Mouse (Mus musculus): ENCODE measurements around the gene Fez1. TPM values are rescaled to one million over a fixed set of nuclear protein-coding genes. Genes with fewer than 3 reads are reported as not detected.

Gene Fez1
- polyA plus RNA-seq, 1 experiment: 0.30 TPM

GRCm38 (mm10) chr9:36916362-36916761, 94.7 kb downstream of the Fez1 start:
- no peaks in the 10 kb centered on the region for H3K36me3 ChIP-seq (ENCODE audit: control insufficient read depth, insufficient read depth, low read length)
- no peak overlapping the region for H3K4me3 ChIP-seq (ENCODE audit: low read depth, low read length)
- WGBS: 6% methylated on average over 6 of the region's 6 CpGs
- no peaks in the 10 kb centered on the region for H3K27me3 ChIP-seq (ENCODE audit: control insufficient read depth, insufficient read depth, low read length)
- TF ChIP-seq CTCF (IDR thresholded peaks at IDR 0.05; ENCODE audit: extremely low read depth, insufficient read length, insufficient replicate concordance, low read depth, low read length) (peak; percentile 92; the same call in 1 of the 2 replicates), POLR2A (IDR thresholded peaks at IDR 0.05; ENCODE audit: low read depth, low read length) (no peak)
- no peak overlapping the region for H3K27ac ChIP-seq (ENCODE audit: insufficient read depth, low read depth, low read length)
- H3K4me1 ChIP-seq (ENCODE audit: control insufficient read depth, insufficient read depth, insufficient read length, low read length): no peaks in the 10 kb centered on the region

GRCm38 (mm10) chr9:36916915-36917314, 95.3 kb downstream of the Fez1 start:
- Histone ChIP-seq H3K27me3 (ENCODE audit: control insufficient read depth, insufficient read depth, low read length) (no peaks in the 10 kb centered on the region), H3K27ac (ENCODE audit: insufficient read depth, low read depth, low read length) (no peak overlapping the region; the same call in 1 of the 2 replicates), H3K4me3 (ENCODE audit: low read depth, low read length) (no peak overlapping the region), H3K4me1 (ENCODE audit: control insufficient read depth, insufficient read depth, insufficient read length, low read length) (no peaks in the 10 kb centered on the region), H3K36me3 (ENCODE audit: control insufficient read depth, insufficient read depth, low read length) (no peaks in the 10 kb centered on the region)
- WGBS: 66% methylated on average over 5 of the region's 5 CpGs
- TF ChIP-seq POLR2A (IDR thresholded peaks at IDR 0.05; ENCODE audit: low read depth, low read length) (no peak), CTCF (IDR thresholded peaks at IDR 0.05; ENCODE audit: extremely low read depth, insufficient read length, insufficient replicate concordance, low read depth, low read length) (no peak)

- no peak for TF ChIP-seq CTCF (IDR thresholded peaks at IDR 0.05; ENCODE audit: extremely low read depth, insufficient read length, insufficient replicate concordance, low read depth, low read length)
- TF ChIP-seq POLR2A (IDR thresholded peaks at IDR 0.05; ENCODE audit: low read depth, low read length): no peak
- H3K36me3 ChIP-seq (ENCODE audit: control insufficient read depth, insufficient read depth, low read length): no peaks in the 10 kb centered on the region
- H3K27me3 ChIP-seq (ENCODE audit: control insufficient read depth, insufficient read depth, low read length): no peaks in the 10 kb centered on the region
- 51% methylated on average over 3 of the region's 3 CpGs for WGBS
- no peak overlapping the region for H3K4me3 ChIP-seq (ENCODE audit: low read depth, low read length)
- H3K27ac ChIP-seq (ENCODE audit: insufficient read depth, low read depth, low read length): no peak overlapping the region
- H3K4me1 ChIP-seq (ENCODE audit: control insufficient read depth, insufficient read depth, insufficient read length, low read length): no peaks in the 10 kb centered on the region
Measured at GRCm38 (mm10) chr9:36918582-36918981, 96.9 kb downstream of the Fez1 start.

GRCm38 (mm10) chr9:36919472-36919871, 97.8 kb downstream of the Fez1 start:
- Histone ChIP-seq H3K4me1 (ENCODE audit: control insufficient read depth, insufficient read depth, insufficient read length, low read length) (no peaks in the 10 kb centered on the region), H3K27ac (ENCODE audit: insufficient read depth, low read depth, low read length) (no peak overlapping the region), H3K36me3 (ENCODE audit: control insufficient read depth, insufficient read depth, low read length) (no peaks in the 10 kb centered on the region), H3K27me3 (ENCODE audit: control insufficient read depth, insufficient read depth, low read length) (no peaks in the 10 kb centered on the region), H3K4me3 (ENCODE audit: low read depth, low read length) (no peak overlapping the region)
- WGBS: 55% methylated on average over 4 of the region's 4 CpGs
- no peak for TF ChIP-seq CTCF (IDR thresholded peaks at IDR 0.05; ENCODE audit: extremely low read depth, insufficient read length, insufficient replicate concordance, low read depth, low read length)
- no peak for TF ChIP-seq POLR2A (IDR thresholded peaks at IDR 0.05; ENCODE audit: low read depth, low read length)

- no peak for TF ChIP-seq POLR2A (IDR thresholded peaks at IDR 0.05; ENCODE audit: low read depth, low read length)
- no peak for TF ChIP-seq CTCF (IDR thresholded peaks at IDR 0.05; ENCODE audit: extremely low read depth, insufficient read length, insufficient replicate concordance, low read depth, low read length)
- no peak overlapping the region for H3K27ac ChIP-seq (ENCODE audit: insufficient read depth, low read depth, low read length)
- no peaks in the 10 kb centered on the region for H3K36me3 ChIP-seq (ENCODE audit: control insufficient read depth, insufficient read depth, low read length)
- no peaks in the 10 kb centered on the region for H3K4me1 ChIP-seq (ENCODE audit: control insufficient read depth, insufficient read depth, insufficient read length, low read length)
- no peaks in the 10 kb centered on the region for H3K27me3 ChIP-seq (ENCODE audit: control insufficient read depth, insufficient read depth, low read length)
- 48% methylated on average over 13 of the region's 13 CpGs for WGBS
- no peak overlapping the region for H3K4me3 ChIP-seq (ENCODE audit: low read depth, low read length)
Measured at GRCm38 (mm10) chr9:36921718-36922415, 100.2 kb downstream of the Fez1 start.

GRCm38 (mm10) chr9:36923753-36924152, 102.1 kb downstream of the Fez1 start:
- no peaks in the 10 kb centered on the region for H3K27me3 ChIP-seq (ENCODE audit: control insufficient read depth, insufficient read depth, low read length)
- H3K4me1 ChIP-seq (ENCODE audit: control insufficient read depth, insufficient read depth, insufficient read length, low read length): no peaks in the 10 kb centered on the region
- TF ChIP-seq CTCF (IDR thresholded peaks at IDR 0.05; ENCODE audit: extremely low read depth, insufficient read length, insufficient replicate concordance, low read depth, low read length) (no peak), POLR2A (IDR thresholded peaks at IDR 0.05; ENCODE audit: low read depth, low read length) (no peak)
- no peaks in the 10 kb centered on the region for H3K36me3 ChIP-seq (ENCODE audit: control insufficient read depth, insufficient read depth, low read length)
- H3K27ac ChIP-seq (ENCODE audit: insufficient read depth, low read depth, low read length): no peak overlapping the region
- WGBS: 72% methylated on average over 5 of the region's 5 CpGs
- H3K4me3 ChIP-seq (ENCODE audit: low read depth, low read length): no peak overlapping the region

Other genes with a start within 250 kb of the Fez1 start
- not detected in 2 replicates for gene Gm17689, start 239.2 kb upstream of the Fez1 start, polyA plus RNA-seq (2012; rRNA removed)
- gene A630095E13Rik, start 178.5 kb upstream of the Fez1 start, polyA plus RNA-seq (2012; rRNA removed): not detected in 2 replicates
- not detected in 2 replicates for gene Acrv1, start 128.6 kb upstream of the Fez1 start, polyA plus RNA-seq (2012; rRNA removed)
- gene Chek1, start 94.8 kb upstream of the Fez1 start, polyA plus RNA-seq (2012; rRNA removed): 0.41 and 0.42 TPM in 2 replicates
- gene Stt3a, start 54.2 kb upstream of the Fez1 start, polyA plus RNA-seq (2012; rRNA removed): 37.7 and 73.2 TPM in 2 replicates
- gene Ei24, start 24.5 kb upstream of the Fez1 start, polyA plus RNA-seq (2012; rRNA removed): 19.0 and 50.7 TPM in 2 replicates

Measured in small intestine, adult 2 months (tissue).